Mouse (Mus musculus) pancreas, adult 10 weeks (tissue): ENCODE results near the gene Atp5g1. TPM values are rescaled to one million over a fixed set of nuclear protein-coding genes. Genes with fewer than 3 reads are reported as not detected.

Experiments
- polyA plus RNA-seq: library from polyadenylated mRNA; stranded (reverse); fragments of 350-450 nt; fragmentation: Illumina TruSeq; extraction: RNeasy Lipid Tissue Mini Kit (QIAGEN cat#74804); gene quantifications from one replicate; pipeline ENCODE4 v1.2.3, GENCODE M21; 2015; ENCODE audit warnings: low read depth, low replicate concordance; ENCODE audit not compliant: insufficient read depth

Atp5g1 gene
- polyA plus RNA-seq, result 111 TPM

DNA sequence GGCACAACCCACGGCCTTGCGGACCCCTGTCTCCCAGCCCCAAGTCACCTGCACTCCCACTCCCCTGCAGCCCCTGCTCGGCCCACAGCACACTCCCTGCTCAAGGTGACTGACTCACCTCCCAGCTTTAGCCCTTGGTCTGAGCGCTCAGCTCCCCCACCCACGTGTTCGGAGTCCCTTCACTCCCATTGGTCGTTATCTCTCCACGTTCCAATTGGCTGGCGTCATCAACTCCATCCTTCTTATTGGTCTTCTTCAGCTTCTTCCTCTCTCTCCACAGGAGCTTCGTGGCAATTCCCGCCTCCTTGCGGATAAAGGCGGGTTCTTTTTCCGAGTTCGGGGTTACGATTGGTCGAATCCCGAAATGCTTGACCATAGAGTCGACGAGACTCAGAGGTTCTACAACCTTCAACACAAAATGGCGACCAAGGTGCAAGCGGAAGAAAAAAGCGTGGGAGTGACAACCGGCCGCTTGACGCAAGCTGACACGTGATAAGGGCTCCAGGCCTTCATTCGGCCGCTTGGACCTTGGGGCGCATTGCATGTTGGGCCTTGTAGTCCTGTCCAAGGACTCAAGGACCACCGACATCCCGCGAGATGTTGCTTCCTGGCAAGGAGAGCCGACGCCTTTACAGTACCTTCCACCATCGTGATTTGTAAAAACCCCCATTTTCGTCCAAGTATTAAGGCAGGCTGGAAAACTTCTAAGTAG lies at the start of gene Atp5g1:
Atp5g1 (minus strand) TSS at position 162 of the 712 bp plus-strand sequence.

DNA sequence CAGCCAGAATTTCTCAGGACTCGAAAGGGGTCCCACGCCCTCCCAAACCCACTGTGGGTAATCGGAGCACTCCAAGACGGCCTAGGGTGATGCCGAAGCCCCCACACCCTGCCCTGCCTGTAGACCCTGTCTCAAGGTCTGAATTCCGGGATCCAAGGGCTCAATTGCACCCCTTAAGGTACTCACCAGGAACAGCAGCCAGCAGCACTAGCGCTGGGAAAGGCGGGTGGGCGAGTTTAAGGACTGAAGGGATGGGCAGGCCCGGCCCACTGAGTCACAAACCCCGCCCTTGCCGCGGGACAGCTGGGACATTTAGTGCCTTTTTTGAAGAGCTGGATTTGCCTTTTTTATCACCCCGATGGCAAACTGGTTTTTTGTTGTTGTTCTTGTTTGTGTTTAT lies 36.3 kb upstream of the Atp5g1 start, which contains the start of gene Calcoco2:
Calcoco2 (minus strand) TSS at position 214 of the 400 bp plus-strand sequence.

DNA sequence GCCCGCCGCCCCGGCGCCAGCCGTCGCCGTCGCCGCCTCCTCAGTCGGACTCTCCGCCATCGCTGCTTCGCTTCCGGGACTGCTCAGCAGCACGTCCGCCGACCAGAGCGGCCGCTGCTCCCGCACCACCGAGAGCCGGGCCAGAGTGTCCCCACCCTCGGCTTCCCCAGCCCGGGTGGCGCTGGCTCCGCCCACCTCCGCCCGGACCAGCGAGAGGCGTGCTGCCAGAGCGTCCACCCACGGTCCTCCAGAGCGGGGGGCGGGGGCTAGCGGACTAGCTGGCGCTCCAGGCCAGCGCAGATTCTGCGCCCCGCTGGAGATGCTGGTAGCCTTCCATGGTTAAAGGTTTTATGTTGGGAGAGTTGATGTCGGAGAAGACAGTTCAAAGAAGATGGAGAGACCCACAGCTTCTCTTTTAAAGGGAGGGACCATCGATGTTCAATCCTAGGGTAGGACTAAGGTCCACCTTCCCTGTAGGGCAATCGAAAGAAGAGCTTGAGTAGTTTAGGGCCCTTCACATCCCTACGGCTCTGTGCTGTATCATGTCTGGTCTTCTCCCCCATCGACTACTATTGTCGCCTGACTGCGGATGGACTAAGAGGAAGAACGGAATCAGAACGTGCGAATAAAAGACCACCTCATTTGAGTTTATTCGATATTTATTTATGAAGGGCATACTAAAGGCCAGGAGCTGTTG lies 10.1 kb downstream of the Atp5g1 start, which contains the start of gene Ube2z:
Ube2z (minus strand) TSS at position 174 of the 697 bp plus-strand sequence.

DNA sequence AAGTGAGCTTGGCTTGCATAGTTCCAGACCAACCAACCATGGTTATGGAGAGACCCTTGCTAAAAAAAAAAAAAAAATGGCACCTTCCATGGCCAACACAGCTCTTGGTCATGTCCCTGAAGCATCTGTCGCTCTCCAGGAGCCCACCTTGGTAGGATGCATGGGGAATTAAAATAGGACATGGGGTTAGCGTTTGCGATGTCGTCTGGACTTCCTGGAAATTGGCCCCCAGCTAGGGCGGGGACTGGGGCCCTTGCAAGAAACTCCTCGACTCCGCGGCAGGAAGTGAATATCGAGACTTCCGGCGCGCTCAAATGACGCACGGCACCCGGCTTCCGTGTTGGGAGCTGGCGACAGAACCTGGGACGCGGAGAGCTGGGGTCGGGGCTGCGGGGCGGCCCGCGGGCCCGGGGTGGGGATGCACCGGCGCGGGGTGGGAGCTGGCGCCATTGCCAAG lies 40.8 kb downstream of the Atp5g1 start, which contains the start of gene Snf8:
Snf8 (plus strand) TSS at position 290 of the 457 bp plus-strand sequence.

Other genes starting within 250 kb of the Atp5g1 start
- 25.4 TPM for gene Gngt2, start 238.5 kb downstream of the Atp5g1 start, polyA plus RNA-seq
- 4.9 TPM for gene Abi3, start 233.2 kb downstream of the Atp5g1 start, polyA plus RNA-seq
- gene B4galnt2, start 160.8 kb downstream of the Atp5g1 start, polyA plus RNA-seq, result not detected
- not detected for gene Igf2bp1, start 69.7 kb downstream of the Atp5g1 start, polyA plus RNA-seq
- gene Gip, start 51.1 kb downstream of the Atp5g1 start, polyA plus RNA-seq, result not detected
- gene Snf8, start 40.8 kb downstream of the Atp5g1 start, polyA plus RNA-seq, result 24.3 TPM
- gene Ube2z, start 10.3 kb downstream of the Atp5g1 start, polyA plus RNA-seq, result 10.0 TPM
- not detected for gene Calcoco2, start 36.3 kb upstream of the Atp5g1 start, polyA plus RNA-seq
- 1.1 TPM for gene Ttll6, start 58.1 kb upstream of the Atp5g1 start, polyA plus RNA-seq
- not detected for gene Hoxb13, start 118.6 kb upstream of the Atp5g1 start, polyA plus RNA-seq
- 0.41 TPM for gene Hoxb9, start 195.8 kb upstream of the Atp5g1 start, polyA plus RNA-seq
- gene Hoxb8, start 206.2 kb upstream of the Atp5g1 start, polyA plus RNA-seq, result 0.50 TPM
- 0.66 TPM for gene Hoxb7, start 211.0 kb upstream of the Atp5g1 start, polyA plus RNA-seq
- gene Hoxb6, start 216.8 kb upstream of the Atp5g1 start, polyA plus RNA-seq, result 2.0 TPM
- 2.0 TPM for gene Hoxb5, start 227.7 kb upstream of the Atp5g1 start, polyA plus RNA-seq
- 1.9 TPM for gene Hoxb4, start 242.6 kb upstream of the Atp5g1 start, polyA plus RNA-seq
- gene Hoxb3, start 247.7 kb upstream of the Atp5g1 start, polyA plus RNA-seq, result 0.90 TPM